Mouse (Mus musculus) kidney, postnatal 36 days (tissue): ENCODE results near the gene Csf2rb.
"Not testable (repeated sequence)": the region's sequence is repeated elsewhere in the genome, so short reads cannot be mapped to it uniquely, and the experiment has no call there.

Source experiments
- DNase-seq, 2 experiments: peaks; one replicate each; pipeline ENCODE4 v3.0.0; 2021 to 2022; ENCODE audit warnings: mixed read lengths in 2 of 2

Gene Csf2rb

DNA sequence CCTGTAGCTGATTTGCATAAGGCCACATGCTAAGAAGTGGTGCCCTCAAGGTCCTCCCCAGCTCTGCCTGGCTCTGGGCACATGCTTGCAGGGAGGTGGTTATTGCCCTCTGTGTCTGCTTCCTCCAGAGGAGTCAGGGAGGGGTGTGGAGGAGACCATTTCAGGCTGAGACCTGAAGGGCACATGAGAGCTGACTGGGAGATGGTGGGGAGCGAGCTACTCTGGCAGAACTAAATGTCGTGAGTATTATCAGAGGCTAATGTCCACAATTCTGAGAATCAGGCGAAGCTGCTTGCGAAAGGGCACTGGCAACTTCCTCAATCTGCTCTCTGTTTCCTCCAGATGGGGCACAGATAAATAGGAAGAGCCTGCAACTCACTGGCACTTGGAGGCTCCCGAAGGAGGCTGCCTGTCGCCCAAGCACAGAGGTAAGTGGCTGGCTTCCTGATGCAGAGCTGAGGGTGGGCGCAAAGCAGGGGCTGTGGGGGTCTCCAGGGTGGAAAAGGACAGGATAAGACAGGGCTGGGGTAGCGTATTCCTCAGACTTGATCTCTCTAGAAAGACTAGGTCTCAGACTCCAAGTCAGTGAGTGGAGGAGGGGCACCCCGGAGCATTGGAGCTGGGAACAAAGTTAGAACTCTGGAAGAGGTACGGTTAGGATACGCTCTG is at the start of gene Csf2rb:
TSS of gene Csf2rb (plus strand) at position 82 of the 669 bp plus-strand sequence.
- DNase-seq, result no peak

DNA sequence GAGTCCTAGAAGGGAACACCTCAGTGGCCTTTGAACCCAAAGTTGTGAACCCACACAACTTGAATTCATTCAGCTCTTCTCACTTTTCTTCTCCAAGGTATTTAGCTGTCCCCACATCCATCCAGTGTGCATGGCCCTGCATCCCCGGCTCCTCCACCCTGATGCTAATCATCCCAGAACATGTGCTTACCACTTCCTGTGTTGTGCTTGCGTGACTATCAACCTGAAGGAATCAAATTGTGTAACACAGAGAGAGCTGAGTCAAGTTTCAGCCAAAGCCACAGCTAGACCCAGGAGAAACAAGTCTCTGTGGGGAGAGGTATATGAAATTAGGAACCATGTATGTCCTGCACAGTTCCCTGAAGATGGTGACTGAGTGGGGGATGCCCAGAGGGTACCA is 47.2 kb upstream of the Csf2rb start:
- no peak for DNase-seq

DNA sequence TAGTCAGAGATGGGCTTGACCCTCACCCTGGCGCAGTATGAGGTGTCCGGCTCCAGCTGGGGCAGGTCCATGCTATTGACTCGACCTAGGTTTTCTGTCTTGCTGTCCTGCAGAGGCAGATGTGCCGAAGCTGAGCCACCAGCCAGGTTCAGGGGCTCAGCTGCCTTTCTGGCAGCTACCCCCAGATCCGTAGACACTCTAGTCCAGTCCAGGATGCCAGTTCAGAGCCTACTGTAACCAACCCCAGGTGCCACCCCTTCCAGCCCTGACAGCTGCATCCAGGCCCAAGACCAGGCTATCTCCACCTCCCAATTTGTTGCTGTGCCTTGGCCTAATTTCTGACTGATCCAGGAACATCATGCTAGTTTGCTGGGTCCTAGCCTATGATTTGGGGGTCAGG is 37.6 kb upstream of the Csf2rb start:
- DNase-seq, result no peak

DNA sequence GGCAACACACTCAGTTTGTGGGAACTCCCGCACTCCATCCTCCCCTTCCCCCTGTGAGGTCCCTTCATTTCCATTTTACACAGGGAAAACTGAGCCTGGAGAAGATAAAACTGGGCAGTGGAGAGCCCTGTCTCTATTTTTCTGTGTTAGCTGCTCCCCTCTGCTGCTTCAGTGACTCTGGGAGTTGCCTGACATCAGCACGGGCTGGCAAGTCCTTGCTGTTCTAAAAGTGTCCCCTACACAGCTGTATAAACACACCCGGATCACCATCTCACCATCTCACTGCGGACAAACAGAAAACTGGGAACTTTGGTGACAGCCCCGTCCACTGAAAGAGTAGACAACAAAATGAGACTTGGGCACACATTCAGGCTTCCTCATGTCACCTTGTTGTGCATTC is 35.8 kb upstream of the Csf2rb start:
- DNase-seq, result not testable (repeated sequence)

DNA sequence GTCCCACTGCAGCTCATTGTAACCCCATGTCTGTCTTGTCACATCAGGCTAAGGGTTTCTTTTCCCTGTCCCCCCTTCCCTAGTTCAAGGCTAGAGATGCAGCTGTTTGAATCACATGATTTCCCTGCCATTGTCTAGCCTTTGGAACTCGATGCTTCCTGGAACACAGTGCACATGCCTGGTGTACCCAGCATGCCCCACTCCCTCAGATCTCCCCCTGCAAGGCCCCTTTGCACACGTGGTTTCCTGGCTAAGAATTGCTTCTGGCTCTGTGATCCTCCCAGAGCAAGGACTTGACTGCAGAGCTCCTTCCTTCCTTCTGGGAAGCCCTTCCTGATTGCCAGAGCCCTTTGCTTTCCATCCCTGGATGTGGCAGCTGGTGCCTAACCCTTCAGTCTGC is 32.3 kb upstream of the Csf2rb start:
- not testable (repeated sequence) for DNase-seq

DNA sequence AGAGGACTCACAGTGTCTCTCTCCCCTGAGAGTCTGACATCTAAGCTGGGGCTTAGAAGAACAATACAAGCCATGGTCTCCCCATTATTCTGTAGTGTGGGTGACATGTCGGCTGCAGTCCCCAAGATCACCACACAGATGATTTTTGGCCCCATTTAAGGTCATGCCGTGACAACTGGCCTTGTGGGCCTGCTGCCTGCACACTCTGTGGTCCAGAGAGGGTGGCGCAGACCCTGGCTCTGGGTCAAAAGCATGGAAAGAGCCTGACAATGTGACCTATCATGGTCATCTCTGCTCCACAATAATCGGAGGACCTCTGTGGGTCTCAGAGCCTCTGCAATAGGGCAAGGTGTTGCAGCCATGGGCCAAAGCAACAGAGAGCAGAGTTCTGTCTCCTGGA is 31.8 kb upstream of the Csf2rb start:
- DNase-seq, result no peak

DNA sequence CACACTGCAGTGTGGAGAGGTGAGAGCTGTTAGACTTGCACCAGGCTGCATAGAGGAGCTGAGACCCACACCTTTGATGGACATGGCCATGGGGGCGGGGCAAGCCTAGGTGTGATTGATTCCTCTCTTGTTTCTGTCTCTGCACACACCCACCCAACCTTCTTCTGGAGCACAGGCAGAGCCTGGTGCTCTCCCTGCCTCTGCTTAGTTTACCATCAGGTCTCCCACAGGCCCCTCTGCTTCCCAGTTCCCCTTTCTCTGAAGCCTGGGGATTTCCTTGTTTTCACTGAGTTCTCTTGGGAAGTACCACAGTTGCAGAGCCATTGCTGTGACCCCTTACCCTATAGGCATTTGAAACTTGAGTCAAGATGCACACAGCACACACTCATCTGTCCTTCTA is 27.0 kb upstream of the Csf2rb start:
- DNase-seq, result no peak

DNA sequence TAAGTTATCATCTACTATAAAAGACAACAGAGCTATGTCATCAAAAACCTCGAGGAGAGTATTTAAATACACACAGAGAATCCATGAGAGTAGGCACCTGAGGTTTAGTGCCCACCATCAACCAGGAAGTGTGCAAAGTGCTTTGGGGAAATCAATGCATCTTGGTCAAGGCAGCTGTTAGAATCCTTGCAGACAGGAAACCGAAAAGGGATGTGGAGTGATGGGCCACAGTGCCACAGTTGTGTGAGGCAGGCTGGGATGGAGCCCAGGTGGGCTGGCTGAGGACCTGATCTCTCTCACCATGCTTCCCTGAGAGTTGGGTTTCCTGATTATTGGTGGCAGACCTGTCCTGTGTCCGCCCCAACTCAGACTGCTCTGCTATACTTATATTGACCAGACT is 25.9 kb upstream of the Csf2rb start:
- no peak for DNase-seq

DNA sequence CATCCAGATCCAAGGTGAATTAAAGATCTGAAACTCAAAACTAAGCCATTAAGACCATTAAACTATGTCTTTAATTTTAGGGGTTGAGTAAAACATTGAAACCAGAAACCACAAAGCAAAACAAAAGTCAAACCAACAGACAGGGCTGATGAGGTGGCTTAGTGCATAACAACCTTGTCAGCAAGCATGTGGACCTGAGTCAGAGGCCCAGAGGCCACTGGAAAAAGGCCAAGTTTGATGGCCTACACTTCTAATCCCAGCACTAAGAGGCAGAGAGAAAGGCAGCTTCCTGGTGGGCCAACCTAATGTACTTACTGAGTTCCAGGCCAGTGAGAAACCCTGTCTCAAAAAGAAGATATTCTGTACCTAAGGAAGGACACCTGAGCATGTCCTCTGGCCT is 24.8 kb upstream of the Csf2rb start:
- no peak for DNase-seq

DNA sequence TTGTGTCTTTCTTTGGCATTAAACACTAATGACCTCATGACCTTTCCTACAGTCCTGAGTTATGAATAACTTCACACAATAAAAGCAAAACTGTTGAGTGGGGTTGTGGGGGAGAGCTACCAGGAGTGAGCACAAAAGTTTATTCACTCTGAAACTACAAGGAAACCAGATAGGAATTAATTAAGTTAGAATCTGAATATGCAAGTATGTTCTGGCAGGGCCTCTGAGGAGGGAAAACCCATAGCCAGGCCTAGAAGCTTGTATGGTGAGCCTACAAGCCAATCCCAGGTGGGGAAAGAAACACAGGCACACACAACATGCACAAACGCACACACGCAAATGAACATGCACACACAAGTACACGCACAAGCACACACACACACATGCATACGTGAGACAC is 22.8 kb upstream of the Csf2rb start:
- DNase-seq, result no peak

DNA sequence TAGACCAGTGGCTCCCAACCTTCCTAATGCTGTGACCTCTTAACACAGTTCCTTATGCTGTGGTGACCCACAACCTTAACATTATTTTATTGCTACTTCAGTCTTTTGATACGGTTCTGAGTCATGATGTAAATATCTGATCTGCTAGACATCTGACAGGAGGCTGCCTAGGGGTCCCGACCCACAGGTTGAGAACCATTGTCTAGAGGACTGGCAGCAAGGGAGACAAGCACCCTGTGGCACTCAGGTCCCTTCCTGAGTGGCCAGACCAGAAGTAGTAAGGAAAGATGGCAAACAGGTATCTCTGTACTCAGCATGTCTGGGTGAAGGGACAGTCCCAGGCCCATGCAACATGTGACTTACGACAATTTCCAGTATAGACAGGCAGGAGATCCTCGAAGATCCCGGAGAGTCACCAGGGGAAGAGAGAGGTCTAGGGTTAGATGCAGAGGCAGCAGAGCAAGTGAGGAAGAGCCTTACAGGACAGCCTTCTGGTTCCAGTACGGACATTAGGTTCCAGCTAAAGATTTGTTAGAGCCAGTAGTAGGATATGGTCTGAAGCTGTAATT is 21.8 kb upstream of the Csf2rb start:
- no peak for DNase-seq

DNA sequence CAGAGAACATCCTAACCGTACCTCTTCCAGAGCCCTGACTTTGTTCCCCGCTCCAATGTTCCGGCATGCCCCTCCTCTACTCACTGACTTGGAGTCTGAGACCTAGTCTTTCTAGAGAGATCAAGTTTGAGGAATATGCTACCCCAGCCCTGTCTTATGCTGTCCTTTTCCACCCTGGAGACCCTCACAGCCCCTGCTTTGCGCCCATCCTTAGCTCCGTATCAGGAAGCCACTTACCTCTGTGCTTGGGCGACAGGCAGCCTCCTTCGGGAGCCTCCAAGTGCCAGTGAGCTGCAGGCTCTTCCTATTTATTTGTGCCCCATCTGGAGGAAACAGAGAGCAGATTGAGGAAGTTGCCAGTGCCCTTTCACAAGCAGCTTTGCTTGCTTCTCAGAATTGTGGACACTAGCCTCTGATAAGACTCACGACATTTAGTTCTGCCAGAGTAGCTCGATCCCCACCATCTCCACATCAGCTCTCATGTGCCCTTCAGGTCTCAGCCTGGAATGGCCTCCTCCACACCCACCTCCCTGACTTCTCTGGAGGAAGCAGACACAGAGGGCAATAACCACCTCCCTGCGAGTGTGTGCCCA is 20.1 kb upstream of the Csf2rb start, which contains the start of gene Csf2rb2:
TSS of gene Csf2rb2 (minus strand) at position 381 of the 593 bp plus-strand sequence.
- no peak for DNase-seq

DNA sequence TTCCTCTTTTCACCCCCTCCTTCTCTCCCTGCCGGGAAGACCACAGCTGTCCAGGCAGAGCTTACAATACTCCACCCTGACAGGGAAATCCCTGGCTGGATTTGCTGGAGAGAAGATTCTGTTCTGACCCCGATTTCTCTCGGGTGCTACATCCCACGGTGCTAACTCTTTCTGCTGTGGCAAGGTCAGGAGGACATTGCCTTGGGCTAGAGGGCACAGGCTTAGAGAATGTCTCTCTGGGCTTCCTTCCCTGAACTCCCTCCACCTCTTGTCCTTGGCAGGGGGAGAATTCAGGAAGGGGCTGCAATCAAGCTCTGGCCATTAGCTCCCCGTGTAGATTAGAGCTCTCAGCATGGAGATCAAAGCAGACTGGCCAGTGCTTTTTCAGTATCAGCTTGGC is 15.7 kb upstream of the Csf2rb start:
- no peak for DNase-seq

DNA sequence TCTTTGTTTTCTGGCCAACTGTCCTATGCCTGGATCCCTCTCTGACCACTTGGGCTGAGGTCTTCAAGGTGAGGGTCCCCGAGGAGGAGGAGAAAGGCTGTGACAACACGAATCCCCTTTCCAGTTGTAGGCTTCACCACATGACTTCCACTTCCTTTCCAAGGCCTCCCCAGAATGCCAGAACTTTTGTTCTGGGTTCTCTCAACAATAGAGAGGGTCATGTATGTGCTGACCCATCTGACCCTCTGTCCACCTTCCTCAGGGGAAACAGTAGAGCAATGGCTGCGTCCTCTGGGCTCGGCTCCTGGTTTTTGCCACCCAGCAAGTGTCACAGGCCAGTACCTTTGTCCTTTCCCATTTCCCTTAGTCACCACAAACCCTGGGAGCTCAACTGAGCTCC is 14.6 kb upstream of the Csf2rb start:
- no peak for DNase-seq

DNA sequence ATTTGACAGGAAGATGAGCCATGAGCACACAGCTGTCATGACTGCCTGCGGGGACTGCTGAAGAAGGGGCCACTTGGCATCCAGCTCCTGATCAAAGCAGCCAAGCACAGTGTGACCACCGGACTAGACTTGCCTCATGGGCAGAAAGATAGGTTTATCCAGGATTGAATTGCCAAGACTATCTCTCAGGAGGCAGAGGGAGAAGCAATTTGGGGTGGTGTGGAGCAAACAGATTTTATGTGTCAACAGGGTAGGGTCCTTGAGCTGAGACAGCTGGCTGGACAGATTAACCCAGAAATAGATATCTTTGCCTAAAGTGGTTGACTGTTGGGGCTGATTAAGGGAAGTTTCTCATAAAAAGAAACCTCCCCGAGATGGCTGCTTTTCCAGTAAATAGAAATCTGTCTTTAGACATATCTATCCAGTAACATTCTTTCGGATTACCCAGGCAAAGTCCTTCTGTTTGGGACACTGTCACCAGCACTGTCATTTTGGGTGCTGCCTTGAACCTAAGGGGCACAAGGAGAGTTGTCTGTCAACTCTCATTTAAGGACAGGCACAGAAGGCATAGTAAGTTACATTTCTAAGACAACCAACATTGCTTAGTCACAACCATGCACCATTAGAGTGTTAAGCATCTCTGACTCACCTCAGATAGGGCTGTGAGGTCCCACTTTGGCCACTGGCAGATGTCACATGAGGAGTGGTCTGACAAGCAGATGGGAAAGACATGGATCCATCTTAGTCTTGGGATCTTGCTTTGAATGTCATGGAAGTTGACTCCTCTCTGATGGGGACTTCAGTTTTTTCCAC is 12.9 kb upstream of the Csf2rb start:
- not testable (repeated sequence) for DNase-seq

DNA sequence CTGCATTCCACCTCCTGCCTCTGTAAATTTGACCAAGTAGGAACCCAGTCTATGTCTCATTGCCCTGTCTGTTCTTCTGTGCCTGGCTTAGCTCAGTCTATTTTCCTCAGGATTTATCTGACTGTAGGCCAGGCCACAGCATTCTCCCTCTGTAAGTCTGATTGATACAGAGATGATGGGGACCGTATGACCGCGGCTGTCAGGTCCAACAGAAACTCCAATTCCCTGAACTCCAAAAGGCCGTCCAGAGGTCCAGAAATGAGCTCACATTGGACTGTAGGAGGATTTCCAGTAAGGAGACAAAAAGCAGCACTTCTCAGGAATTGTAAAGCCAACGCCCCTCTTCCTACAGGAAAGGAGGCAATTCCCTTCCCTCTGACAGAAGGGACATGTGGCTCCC is 11.9 kb upstream of the Csf2rb start:
- not testable (repeated sequence) for DNase-seq

DNA sequence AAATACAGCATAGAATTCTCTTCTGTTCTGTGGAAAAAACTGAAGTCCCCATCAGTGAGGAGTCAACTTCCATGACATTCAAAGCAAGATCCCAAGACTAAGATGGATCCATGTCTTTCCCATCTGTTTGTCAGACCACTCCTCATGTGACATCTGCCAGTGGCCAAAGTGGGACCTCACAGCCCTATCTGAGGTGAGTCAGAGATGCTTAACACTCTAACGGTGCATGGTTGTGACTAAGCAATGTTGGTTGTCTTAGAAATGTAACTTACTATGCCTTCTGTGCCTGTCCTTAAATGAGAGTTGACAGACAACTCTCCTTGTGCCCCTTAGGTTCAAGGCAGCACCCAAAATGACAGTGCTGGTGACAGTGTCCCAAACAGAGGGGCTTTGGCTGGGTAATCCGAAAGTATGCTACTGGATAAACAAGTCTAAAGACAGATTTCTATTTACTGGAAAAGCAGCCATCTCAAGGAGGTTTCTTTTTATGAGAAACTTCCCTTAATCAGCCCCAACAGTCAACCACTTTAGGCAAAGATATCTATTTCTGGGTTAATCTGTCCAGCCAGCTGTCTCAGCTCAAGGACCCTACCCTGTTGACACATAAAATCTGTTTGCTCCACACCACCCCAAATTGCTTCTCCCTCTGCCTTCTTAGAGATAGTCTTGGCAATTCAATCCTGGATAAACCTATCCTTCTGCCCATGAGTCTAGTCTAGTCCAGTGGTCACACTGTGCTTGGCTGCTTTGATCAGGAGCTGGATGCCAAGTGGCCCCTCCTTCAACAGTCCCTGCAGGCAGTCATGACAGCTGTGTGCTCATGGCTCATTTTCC is 7.0 kb upstream of the Csf2rb start:
- not testable (repeated sequence) for DNase-seq

DNA sequence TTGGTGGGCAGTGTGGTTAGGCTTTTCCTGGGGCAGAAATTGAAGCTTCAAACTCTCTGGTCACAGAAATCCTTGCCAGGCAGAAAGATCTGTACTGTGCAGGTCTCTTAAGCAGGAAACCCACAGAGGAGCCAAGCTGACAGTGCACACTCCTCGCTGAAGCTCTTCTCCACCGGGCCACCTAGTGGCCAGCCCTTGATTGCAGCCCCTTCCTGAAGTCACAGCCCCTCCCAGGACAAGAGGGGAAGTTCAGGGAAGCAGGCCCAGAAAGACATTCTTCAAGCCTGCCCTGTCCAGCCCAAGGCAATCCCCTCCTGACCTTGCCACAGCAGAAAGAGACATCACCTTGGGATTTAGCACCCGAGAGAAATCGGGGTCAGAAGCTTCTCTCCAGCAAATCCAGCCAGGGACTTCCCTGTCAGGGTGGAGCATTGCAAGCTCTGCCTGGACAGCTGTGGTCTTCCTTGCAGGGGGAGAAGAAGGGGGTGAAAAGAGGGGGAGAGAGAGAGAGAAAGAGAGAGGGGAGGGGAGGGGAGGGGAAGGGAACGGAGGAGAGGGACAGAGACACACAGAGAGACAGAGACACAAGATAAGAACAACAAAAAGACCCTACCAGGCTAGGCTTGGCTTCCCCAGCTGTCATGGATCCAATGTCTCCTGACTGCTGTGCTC is 4.6 kb upstream of the Csf2rb start:
- DNase-seq, result peak; percentile 56 to 88

DNA sequence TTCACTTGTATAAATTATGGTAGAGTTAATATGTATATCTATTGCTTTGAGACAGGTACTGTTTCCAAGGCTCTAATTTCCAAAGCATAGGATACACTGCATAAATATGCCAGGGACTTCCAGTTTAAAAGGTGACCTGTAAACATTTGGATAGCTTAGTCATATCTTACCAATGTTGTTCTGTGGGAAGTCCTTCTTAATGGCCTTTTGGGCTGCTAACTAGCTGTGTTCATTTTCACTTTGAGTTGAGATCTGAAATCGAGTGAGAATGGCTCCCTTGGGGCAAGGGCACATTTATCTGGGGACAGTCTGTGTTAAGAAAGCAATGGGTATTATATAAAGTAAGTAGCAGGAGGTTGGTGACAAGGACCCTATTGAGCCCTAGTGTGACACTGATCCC is 2.2 kb upstream of the Csf2rb start:
- DNase-seq, result no peak

DNA sequence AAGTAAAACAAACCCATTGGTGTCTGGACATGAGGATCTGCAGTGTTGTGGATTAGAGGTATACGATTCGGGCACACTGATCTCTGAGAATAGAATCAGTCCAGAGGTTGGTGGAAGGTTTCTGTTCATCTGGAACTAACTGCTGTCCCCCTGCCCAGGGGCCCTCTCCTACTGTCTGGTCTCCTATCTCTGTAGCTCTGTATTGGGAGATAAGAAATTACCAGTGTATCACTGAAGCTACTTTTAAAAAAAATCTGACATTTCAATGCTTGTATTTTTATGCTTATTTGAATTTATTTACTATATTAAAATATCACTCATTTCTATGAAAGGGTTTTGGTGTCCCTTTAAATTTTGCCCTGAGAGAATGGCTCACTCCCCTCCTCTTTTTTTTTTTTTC is 1.3 kb upstream of the Csf2rb start:
- DNase-seq, result no peak

DNA sequence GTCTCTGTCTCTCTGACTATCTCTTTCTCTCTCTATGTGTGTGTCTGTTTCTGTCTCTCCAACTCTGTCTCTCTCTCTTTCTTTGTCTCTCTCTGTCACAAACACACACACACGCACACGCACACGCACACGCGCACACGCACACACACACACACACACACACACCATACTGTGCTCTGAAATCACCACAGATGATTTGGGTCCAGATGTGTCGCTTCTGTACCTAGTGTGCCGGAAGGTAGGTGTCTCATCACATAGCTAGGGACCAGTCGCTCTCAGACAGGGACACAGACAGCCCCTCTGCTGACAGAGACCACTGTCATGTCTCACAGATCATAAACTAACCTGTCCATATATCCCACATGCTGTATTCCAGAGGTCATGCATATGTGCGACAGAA is 1.2 kb downstream of the Csf2rb start:
- no peak for DNase-seq

DNA sequence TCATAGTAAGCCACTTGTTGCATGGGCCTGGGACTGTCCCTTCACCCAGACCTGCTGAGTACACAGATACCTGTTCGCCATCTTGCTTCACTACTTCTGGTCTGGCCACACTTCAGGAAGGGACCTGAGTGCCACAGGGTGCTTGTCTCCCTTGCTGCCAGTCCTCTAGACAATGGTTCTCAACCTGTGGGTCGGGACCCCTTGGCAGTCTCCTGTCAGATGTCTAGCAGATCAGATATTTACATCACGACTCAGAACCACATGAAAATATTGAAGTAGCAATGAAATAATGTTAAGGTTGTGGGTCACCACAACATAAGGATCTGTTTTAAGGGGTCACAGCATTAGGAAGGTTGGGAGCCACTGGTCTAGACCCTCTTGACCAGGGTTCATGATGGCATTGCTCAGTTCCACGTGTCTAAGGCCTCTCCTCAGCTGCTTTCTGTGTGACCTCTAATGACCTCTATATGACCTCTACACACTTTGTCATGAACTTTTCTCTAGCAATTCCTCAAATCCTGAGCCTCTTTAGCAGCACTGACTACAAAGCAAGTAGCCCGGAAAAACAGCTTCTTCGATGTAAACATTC is 2.3 kb downstream of the Csf2rb start:
- not testable (repeated sequence) for DNase-seq
